Mouse (Mus musculus) ovary, postnatal 36 days (tissue): ENCODE measurements at regions not wholly inside any gene's neighbourhood (a gene's known extent, or its start where the extent isn't known, plus 50 kb on each side); places are given as distances from the start of the nearest gene placed in this dataset.
A peak's percentile ranks its signal among the peaks of the same experiment; 100 is the strongest.

ENCODE experiments used
- DNase-seq: peaks from one replicate; pipeline ENCODE4 v3.0.0; 2022; ENCODE audit warnings: low spot score, mixed read lengths

DNA sequence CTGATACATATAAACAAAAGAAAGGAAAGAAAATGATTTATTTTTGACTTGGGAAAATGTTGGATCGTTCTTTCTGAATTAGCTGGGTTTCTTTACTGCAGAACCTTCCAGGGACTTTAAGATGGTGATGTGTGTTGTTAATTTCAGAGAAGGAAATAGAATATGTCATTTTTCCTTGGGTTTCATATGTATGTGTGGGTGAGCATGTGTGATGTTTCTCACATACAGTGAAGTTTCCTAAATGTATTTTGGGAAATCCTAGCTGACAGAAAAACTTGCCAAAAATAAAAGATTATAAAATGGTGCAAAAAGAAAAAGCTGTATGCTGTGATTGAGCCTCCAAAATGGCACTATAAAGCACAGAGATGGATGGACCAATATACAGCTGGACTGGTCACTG is 319.2 kb downstream of the Lmx1a start:
- no peak for DNase-seq

DNA sequence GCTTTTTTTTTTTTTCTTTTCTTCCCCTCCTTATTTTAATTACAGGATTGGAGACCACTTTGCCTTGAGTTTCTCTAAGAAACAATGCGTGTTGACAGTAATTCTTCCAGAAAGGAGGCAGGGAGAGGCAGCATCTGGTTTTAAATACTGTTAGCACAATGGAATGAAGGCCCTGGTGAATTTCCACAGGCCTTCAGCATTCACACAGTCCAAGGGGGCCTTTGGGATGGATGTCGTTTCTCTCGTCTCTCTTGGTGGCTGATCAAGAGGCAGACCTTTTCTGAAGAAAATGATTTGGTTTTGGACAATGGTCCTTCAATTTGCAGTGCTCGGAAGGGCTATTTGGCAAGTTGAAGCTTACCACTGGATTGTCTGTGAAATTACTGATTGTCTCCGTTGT is 321.4 kb downstream of the Lmx1a start:
- DNase-seq = no peak

DNA sequence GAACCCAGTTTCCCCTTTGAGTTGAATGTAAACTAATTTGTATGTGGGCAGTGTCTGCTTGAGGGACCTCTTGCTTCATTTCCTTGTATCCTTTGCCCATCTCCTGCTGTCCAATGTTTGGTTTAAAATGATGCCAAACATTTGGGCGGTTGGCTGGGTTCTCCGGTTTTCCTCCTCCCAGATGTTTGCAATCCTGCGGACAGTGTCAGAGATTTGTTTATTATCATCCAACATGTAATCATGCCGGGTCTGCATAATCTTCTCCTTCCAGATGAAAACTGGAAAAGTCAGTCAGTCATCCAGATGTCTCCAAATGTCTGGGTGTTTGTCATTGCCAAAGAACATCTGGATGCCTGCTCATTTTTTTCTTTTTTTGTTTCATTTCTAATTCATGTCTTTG is 323.0 kb downstream of the Lmx1a start:
- DNase-seq = no peak

DNA sequence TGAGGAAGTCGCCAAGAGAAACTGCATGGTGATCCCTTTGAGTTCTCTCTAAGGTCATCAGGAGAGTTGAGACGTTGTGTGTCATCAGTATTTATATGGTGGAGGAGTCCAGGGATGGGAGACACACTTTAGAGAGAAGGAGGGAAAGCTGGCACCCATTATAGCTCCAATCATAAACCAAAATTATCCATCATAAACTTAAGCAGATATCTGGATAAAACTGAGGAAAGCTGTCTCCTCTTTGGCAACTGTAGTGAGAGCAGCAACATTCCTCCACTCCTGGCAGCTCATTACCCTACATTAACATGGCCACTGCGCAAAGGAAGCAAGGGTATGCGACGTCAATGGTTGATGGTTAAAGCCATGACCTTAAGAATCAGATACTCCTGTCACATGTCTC is 323.6 kb downstream of the Lmx1a start:
- no peak for DNase-seq

DNA sequence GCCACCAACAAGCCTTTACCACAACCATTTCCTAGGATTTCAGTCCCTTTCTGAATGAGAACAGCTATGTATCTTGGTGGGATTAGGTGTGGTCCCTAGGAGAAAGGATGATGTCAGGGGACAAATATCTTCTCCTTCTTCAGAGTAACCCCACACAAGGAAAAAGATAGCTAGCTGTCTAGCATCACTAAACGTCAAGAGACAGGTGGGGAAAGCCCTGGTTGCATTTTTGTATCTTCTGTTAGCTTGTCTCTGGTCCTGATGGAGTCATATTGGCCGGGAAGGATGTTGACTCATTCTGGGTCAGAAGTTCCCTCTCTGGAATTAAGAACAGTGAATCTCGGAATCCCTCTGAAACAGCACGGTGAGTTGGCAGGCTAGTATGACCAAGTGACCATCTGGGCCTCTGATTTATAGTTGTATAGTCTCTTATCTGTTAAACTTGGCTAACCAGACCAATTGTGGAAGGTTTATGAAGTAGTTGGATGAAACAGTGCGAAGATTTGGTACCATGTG is 327.4 kb downstream of the Lmx1a start:
- DNase-seq = no peak

DNA sequence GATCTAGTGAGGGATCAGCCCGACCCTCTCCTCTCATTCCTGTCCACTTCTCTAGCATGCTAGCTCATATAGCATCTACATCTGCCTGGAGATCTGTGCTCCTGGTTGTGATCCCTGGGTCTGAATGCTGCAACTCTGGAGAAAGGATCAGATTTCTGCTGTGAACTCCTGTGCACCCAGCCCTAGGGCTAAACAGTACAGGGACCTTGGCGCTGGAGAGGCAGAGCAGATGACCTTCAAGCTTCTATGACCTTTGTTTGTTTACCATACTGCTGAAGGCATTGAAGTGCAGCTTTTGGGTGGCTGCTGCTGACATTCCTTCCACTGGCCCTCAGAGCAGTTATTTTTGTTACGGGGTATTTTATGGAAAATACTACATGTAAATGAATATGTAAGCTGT is 337.4 kb downstream of the Lmx1a start:
- peak; percentile 19 for DNase-seq

DNA sequence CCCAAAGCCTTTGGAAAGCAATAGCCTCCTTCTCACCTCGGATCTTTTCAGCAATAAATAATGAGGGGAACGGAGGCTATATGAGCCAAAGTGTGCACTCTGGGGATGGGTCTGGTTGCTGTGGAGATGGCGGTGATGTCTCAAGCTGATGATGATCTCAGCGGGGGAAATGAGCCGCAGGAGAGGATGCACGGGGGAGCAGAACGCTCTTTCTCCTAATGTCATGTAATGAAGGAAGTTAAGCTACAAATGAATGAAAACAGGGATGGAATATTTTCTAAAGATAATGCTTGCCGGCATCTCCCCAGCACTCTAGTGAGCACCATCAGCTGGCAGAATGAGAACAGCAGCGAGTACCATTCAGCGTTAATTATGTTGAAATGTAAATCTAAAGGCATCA is 355.7 kb downstream of the Lmx1a start:
- DNase-seq = no peak

DNA sequence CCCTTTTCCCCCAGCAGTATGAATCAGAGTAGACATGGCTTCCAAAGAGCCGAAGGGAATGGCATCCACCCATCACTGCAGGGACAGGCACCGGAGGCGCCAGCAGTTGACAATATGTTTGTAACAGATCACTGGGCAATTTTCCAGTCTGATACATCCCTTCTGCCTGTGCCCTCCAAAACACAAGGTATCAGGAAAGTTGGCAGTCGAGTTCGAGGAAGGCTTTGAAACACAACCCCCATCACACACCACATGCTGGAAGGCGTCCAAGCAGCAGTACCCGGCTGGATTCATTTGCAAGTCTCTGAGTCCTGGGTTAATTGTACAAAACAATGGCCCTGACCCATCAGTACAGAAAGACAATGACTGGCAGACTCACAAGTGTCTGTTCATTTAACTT is 357.3 kb downstream of the Lmx1a start:
- no peak for DNase-seq

DNA sequence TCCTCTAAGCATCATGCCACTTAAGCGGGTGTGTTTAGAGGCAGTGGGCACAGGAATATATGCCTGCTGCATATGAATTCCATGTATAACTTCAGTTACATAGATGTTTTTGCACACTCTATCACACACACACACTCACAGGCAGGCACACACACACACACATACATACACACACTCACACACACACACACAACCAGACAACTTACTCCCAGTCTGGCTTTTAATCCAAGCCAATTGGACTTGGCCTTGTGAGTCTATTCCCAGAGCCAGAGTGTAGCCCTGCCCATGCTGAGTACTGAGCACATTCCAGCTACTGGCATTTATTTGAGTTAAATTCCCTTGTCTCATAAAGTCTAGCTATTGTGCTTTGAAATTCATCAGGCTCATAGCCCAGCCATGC is 357.7 kb downstream of the Lmx1a start:
- DNase-seq = no peak

DNA sequence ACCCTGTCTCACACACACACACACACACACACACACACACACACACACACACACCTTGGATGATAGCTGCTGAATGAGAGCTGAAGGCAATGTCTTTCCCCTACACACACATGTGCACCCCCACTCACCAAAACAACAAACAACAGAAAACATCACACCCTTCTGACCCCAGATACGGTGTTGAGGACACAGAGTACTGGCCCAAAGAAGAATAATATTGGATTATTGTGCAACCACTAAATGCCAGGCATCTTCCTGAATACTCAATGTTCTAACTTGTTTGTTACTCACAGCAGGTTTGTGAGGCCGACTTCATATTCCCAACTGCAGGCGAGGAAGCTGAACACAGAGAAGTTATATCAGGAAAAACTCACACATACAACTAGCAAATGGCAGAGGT is 360.9 kb downstream of the Lmx1a start:
- DNase-seq = no peak

DNA sequence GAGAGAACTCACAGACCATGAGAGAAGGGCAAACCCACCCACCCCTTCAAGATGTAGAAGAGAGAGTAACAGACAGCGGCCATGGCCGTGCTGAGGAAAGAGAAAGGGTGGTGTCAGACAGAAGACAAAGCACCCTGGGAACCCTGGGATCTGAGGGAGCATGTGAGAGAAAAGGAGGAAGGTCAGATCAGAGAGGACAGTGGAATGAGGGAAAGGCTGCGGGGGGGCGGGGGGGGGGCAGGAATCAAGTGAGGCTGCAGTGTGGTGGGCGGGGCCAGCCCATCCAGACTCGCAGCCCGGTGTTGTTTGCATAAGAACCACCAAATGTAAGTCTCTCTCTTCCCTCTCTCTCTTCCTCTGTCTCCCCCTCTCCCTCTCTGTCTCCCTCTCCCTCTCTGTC is 367.4 kb downstream of the Lmx1a start:
- no peak for DNase-seq

DNA sequence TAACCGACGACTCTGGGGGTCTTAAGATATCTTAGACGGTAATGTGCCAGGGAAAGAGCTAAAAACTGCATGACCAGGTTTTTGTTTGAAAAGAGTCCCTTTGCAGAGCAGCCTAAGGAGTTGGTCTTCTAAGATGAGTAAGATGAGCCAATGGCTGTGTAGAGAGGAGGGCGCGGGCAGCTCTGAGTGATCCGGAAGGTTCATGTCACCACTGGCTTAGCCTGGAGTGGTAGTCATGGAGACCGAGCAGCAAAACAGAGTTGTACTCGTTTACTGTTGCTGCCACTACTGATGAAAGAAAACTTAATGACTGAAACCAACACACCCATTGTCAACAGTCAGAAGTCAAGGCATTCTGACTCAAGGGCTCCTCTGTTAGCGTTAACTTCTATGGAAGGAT is 368.4 kb downstream of the Lmx1a start:
- DNase-seq = no peak

DNA sequence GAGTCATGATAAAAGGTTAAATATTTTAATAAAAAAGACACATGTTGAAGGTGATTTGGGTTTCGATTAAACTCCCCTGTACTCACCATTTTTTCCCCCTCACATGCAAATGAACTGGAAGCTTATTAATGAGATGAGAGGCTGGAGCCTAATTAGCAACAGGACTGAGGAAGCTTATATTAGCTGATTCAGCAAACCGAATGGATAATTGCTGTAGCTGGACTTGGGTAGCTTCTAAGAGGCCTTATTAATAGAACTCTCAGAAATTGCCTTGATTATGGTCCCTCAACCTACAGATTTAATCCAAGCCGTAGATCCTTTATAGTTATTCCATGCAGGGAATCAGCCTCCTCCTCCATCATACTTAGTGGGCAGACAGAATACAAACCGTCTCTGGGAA is 369.7 kb downstream of the Lmx1a start:
- DNase-seq = no peak

DNA sequence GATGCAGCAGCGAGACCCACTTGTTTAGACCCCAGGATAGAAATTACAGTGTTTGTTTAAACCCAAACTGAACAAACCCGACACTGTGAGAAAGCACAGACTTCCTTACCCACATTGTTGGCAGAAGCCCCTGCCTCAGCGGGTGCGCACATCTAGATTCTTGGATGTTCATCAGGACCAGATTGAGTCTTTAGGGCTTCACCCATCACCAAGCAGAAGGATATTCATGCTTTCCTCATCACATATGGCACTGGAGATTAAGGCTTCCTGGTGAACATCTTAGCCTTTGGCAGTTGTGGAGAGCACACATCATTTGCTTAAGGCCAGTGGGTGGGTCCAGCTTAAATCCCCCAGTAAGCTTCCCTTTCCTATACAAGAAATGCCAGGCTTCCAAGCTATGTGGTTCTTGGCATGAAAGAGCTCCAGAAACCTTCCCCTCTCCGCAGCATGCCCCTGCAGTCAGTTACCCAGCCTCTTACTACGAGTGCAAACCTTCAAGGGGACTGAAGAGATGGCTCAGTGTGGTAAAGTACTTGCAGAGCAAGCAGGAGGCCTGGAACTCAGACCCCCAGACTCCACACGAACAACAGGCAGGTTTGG is 367.9 kb downstream of the Pbx1 start:
- no peak for DNase-seq

DNA sequence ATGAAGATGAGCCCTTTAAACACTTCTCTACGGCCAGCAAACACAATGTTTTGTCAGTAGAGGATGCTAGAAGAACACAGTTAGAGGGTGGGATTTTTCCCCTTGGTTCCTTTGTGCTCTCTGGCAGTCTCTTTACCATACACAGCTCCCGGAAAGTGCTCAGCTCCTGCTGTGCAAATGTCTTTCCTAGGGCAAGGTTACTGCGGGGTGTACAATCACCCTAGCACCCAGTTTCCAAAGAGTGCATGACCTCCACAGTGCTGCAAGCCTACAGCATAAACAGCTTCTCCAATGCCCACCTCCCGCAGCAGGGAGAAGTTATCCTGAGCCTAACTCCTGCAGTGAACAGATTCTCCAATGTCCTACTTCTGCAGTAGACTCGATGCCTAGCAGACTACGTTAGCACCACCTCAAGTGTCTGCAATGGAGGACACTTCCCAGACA is 366.4 kb downstream of the Pbx1 start:
- no peak for DNase-seq

DNA sequence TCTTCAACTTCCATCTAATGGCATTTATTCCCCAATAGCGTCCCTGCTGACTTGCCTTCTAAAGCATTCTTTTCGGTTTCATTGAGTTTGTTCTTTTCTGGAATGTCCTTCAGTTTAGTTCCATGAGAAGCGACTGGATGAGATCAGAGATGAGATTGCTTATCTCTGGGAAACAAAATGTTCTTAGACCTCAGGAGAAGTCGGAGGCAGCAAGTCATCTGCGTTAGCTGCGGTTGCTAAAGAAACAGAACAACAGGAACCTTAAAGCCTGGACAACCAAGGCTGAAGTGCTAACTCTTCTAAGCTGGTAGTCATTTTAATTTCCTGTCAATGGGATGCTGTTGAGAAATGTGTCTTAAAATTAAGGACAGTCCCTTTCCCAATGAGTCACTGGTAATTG is 365.3 kb downstream of the Pbx1 start:
- DNase-seq = no peak

DNA sequence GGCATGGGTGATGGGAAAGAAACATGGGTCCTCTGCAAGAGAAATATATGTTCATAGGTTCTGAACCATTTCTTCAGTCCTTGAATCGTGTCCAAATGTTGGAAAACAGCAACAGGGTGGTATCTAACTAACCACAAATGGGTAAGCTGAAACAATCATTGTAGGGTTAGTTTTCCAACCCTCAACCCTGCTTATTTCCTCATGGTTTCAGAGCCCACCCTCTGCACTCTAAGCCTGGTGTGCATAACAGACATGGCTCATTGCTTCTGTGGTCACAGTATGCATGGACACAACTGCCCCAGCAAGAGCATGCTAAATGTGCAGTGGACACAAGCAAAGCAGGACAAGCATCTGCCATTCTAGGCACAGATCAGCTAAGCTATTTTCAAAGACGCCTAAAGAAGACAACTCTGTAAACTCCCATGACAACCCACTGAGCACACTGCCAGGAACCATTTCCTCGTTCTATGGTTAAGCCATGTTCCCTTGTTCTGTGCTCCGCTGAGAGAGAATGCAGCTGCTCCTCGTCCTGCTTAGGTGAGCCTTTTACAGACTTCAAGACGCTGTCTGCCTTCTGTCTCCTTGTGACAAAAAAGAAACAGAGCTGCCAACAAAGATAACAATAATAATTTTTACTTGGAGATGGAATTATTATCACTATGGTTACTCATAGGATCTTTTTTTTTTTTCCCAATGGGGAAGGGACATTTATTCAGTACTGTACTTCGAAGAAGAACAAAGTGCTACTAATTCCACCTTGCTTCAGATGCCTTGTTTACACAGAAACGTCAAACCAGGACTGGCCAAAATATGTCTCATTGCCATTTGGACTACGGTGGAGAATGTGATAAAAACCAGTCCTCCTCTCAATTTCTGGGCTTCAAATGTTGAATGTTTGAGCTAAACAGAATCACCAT is 363.8 kb downstream of the Pbx1 start:
- no peak for DNase-seq

DNA sequence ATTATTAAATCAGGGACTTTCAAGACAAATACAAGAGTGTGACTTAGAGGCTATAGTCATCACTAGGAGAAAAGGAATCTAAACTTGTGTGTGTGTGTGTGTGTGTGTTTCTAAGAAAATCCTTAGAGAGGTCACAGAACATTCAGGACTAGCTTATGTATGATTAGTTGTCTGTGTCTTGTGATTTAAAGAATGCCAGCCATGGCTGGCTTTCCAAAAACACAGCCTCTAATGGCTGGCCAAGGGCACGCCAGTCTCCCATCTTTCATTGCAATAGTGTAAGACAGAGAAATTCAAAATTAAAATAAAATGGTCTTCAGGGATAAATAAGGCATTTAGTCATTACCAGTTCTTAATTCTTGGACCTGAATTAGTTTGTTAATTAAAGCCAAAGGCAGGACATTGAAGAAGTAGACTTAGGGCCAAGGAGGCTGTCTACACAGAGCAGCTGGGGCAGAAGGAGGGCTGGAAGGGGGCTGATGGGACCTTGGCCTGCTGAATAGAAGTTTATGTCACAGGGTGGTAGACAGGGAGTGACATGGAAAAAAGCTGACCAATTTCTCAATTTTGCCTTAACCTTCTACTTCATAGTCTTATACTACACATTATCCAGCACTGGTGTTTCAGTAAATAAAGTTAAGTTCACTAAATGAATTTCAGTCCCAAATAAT is 363.0 kb downstream of the Pbx1 start:
- DNase-seq = no peak
